Mouse (Mus musculus): ENCODE data around the gene Scn2b.

DNA sequence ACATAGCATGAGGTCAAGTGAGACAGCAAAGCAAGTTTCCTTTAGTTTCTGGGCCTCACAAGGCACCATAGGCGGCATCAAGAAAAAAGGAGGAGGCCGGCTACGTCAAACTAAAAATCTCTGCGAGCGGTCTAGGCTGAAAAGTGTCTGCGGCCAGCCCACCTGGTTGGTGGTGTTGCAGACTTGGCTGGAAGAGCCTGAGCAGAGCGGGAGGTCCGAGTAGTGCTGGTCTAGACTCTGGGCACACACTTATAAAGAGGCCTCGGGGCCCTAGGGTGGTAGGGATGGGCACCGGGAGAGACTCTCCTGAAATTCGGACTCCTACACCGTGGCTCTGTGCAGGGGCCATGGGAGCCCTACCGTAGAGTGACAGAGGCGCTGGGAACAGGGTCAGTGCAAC lies 1.9 kb upstream of the Scn2b start:
- no peak for TF ChIP-seq CTCF (conservative IDR thresholded peaks at IDR 0.05; ENCODE audit: low read length)
- no peak for TF ChIP-seq NANOG (IDR thresholded peaks at IDR 0.05; ENCODE audit: borderline replicate concordance, low read length)
- no peak for TF ChIP-seq POU5F1 (IDR thresholded peaks at IDR 0.05; ENCODE audit: borderline replicate concordance, low read length)

Measured in E14TG2a.4 (cell line).